Comparison of ENCODE assay signal across 8 mouse cellular contexts in the genomic region with DNA sequence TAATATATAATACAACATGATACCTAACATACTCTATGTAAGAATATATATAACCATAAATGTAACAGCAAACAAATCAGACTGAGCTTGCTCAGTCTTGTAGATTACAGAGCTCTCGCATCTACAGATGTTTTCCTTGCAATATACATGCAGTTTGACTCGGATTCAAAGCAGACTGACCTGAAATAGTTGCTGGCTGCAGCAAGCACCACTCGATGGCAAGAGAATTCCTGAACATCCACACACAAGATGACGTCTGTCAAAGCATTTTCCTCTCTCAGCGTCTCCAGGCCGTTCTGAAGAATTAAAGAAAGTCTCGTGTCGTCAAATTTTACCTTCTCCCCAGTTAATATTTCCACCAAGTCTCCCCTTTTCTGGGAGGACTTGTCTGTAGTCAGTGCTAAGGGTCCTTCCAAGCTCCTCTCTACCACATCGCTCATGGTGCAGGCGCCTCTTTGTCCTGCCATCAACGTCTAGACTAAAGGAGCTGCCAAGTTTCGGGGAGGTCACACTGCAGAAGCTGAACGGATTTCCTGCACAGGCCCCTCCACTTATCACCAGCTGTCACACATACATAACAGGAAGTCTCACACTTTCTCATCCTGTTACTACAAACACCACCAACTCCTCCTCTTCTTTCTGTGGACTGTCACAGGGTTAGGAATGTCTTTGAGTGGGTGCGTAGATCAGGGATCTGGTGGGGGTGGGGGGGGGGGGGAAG. TPM values are rescaled to one million over a fixed set of nuclear protein-coding genes. Genes with fewer than 3 reads are reported as not detected.
DNase-seq lines count a peak whose midpoint lies in the region; ATAC-seq and TF ChIP-seq lines count a peak whose summit lies in the region.

A gene (minus strand): TSS at position 501 of the 721 bp plus-strand sequence.

- no peaks in the 10 kb centered on the region for H3K27me3 ChIP-seq in limb, embryonic 15.5 days

- no peak for ATAC-seq in limb, embryonic 15.5 days (ENCODE audit: insufficient number of reproducible peaks, low FRiP score, low TSS enrichment, low read depth)
- ATAC-seq in cerebellum, adult (ENCODE audit: insufficient number of reproducible peaks, low FRiP score, low TSS enrichment), result no peak

- H3K4me1 ChIP-seq in limb, embryonic 15.5 days, result no peaks in the 10 kb centered on the region

- H3K9me3 ChIP-seq in limb, embryonic 15.5 days, result no peaks in the 10 kb centered on the region

- DNase-seq in gastrocnemius, adult 2 months, result peak; percentile 36
- no peak for DNase-seq in gastrocnemius, adult 8-10 months (ENCODE audit: low spot score in 2 of 2)
- DNase-seq in c-Kit-positive CD71-negative TER-119-negative erythroid progenitor cells, embryonic 14.5 days (ENCODE audit: low read depth), result peak; percentile 60
- DNase-seq in heart, postnatal 14 days, result peak; percentile 59 to 71
- peak; percentile 78 to 80 for DNase-seq in natural killer cell, adult 2 months (ENCODE audit: low spot score in 2 of 2)
- no peak for DNase-seq in urinary bladder, postnatal 10 days (ENCODE audit: low spot score)

- WGBS in limb, embryonic 15.5 days, result 49% methylated on average over 14 of the region's 14 CpGs

- H3K27ac ChIP-seq in gastrocnemius, adult 2 months, result peak within 1 kb of the TSS; percentile 46
- no peak within 1 kb of the TSS for H3K27ac ChIP-seq in limb, embryonic 15.5 days

- intact Hi-C loops in gastrocnemius, adult 2 months (cut with DNase I), result no loop called here
- intact Hi-C loops in heart, postnatal 14 days (cut with DNase I), result loop anchor here (10.0 kb wide), 1 partner anchor 112 kb away; a partner anchor contains a TSS

- no peak within 1 kb of the TSS for H3K9ac ChIP-seq in limb, embryonic 15.5 days

- H3K4me3 ChIP-seq in gastrocnemius, adult 2 months, result peak within 1 kb of the TSS; percentile 62
- 0 out of 2 replicates have a peak within 1 kb of the TSS, but pooled peaks have one; percentile 5 for H3K4me3 ChIP-seq in limb, embryonic 15.5 days

- TF ChIP-seq CTCF in gastrocnemius, adult 2 months (IDR thresholded peaks at IDR 0.05), result no peak

- H3K4me2 ChIP-seq in limb, embryonic 15.5 days, result no peak within 1 kb of the TSS

- no peaks in the 10 kb centered on the region for H3K36me3 ChIP-seq in limb, embryonic 15.5 days

RNA-seq across cellular contexts. Expression of the gene that starts here (rescaled TPM):
- 1 to 10 TPM in 1 of 2 experiments, under 1 TPM in 1; 0.64 to 1.1 TPM for total RNA-seq in gastrocnemius, adult 2 months (2021)
- total RNA-seq in gastrocnemius, adult 8-10 months (2022), result under 1 TPM; 0.29 to 0.59 (median 0.42) TPM
- total RNA-seq in heart, postnatal 14 days (2021), result 1 to 10 TPM; 6.5 to 6.8 TPM
- 7.9 and 8.1 TPM in 2 replicates for polyA plus RNA-seq in limb, embryonic 15.5 days (2015; fragmentation: Nextera tagmentation; extraction: Ambion mirVana)

Comparison
In these comparisons a context has a peak if more than half of its experiments do, and no peak if none do; other contexts are left out.
1. DNase-seq: peak in gastrocnemius, adult 2 months (single experiment), c-Kit-positive CD71-negative TER-119-negative erythroid progenitor cells, embryonic 14.5 days (single experiment), heart, postnatal 14 days (2 of 2) and natural killer cell, adult 2 months (2 of 2); none in gastrocnemius, adult 8-10 months (0 of 2) and urinary bladder, postnatal 10 days (single experiment).